Mouse (Mus musculus) bone marrow, adult 2 months (tissue): ENCODE data around the gene Cacna2d4.

Experiments used
- CTCF ChIP-seq: fragments of 200-500 bp; IDR thresholded peaks from 2 replicates; pipeline ENCODE4 v1.5.1; 2011; ENCODE audit warnings: low read length, control low read depth; ENCODE audit not compliant: control insufficient read depth, insufficient read depth
- POLR2A ChIP-seq: fragments of 200-500 bp; IDR thresholded peaks from 2 replicates; pipeline ENCODE4 v1.6.1; 2011; ENCODE audit warnings: low read depth, mild to moderate bottlenecking, control low read depth, low read length, borderline replicate concordance; ENCODE audit not compliant: control insufficient read depth

DNA sequence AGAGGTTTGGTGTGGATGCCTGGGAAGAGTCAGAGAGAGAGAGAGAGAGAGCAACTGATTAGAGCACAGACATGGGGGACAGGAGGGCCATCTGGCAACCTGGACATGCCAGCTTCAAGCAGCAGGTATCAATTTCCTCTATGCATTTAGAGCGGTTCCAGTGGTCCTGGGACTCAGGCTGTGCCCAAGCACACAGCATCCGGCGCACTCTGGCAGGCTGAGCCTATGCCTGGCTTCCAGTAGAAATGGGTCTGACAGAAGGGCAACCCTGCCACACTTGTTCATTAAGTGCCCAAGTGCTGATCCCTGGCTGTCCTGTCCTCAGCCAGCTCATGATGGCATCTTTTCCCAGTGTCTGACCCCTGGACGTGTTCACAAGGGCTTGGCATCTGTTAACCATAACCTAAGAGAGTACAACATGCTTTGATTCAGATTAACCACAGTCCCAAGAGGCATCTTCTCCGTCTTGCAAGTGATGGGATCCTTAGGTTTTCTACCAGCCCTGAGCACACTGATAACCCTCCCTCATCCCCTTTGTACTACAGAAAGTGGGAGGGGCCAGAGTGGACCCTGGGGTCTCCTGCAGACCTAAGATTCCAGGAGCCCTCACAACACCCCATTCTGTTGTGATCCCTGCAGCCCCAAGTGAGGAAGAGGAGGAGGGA, 3.1 kb downstream of the Cacna2d4 start:
- TF ChIP-seq CTCF (no peak), POLR2A (no peak)
